Mouse (Mus musculus): ENCODE measurements around the gene Klhl29. TPM values are rescaled to one million over a fixed set of nuclear protein-coding genes. Genes with fewer than 3 reads are reported as not detected.
A peak's percentile ranks its signal among the peaks of the same experiment; 100 is the strongest.

Gene Klhl29
- total RNA-seq, 2 experiments from 2014 or later: 1.9 to 3.4 TPM

- peak; percentile 74 for DNase-seq (ENCODE audit: low spot score)
These were observed 71.6 kb downstream of the Klhl29 start for GRCm38 (mm10) chr12:5303912-5304311.

DNA sequence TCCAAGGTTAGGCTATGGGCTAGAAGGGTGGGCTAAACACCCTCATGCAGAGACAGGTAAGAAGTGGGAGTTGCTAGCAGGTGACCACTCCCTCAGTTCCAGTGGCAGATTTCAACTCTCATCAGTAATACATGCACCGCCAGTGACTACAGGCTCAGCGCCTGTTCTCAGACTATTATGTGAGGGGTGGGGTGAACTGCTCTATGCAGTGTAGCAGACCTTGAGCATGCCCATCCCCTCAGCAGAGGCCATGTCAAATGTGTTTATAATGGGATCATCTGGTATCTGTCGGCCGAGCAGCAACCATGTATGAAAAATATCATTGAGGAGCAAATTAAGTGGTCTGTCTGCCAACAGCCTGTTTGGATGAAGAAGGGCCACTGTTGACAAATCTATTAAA is 72.4 kb downstream of the Klhl29 start:
- no peak for DNase-seq (ENCODE audit: low spot score)

DNA sequence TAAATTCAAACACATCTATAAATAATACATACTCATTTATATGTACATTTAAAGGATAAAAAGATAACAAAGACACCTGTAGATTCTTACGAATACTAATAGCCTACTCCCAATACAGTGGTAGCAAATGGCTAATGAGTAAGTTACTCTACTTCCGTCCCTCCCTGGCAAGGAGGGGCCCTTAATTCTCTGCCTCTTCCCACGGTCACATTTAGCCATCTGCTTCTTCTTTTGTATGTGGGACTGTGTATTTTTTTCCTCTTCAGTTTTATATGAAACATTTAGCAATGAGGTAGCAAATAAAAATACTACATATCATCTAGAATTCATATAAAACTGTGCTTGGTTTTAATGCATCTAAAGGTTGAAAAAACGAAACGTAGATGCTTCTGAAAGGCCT is 73.6 kb downstream of the Klhl29 start:
- no peak for DNase-seq (ENCODE audit: low spot score)

DNA sequence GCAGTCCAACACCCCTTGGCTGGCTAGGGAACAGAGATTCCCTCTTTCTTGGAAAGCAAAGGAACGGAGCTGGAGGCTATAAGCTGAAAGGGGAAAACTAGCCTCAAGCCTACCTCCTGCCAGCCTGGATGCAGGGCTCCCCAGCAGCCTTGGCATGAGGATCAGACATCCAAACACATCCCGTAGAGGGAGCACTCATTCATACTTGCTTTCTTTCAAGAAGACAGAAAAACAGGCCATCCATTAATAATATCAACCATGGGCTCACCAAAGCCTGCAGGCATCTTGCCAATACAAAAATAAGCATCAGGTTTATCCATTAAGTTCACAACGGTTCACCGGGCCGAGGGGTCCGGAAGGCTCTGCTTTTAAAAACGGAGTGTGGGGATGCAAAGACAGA is 79.1 kb downstream of the Klhl29 start:
- DNase-seq (ENCODE audit: low spot score): no peak

DNA sequence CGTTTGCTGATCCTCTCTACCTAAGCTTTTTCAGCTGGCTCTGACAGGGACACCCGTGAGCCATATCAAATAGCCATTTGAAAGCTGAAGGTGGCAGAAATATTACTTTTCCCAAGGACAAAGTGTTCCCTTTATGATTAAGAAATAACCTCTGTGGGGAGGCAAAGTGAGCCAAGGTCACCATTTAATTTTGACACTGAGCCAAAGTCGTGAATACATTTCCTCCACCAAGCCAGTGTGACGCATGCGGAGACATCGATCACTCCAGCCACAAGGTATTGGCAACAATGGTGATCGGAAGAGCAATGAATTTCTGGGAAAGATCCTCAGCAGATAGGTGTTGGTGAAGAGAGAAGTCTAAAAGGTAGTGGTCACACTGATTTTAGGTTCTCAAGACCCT is 83.2 kb downstream of the Klhl29 start:
- no peak for DNase-seq (ENCODE audit: low spot score)

GRCm38 (mm10) chr12:5285579-5285978 is 89.9 kb downstream of the Klhl29 start:
- DNase-seq (ENCODE audit: low spot score): no peak

- DNase-seq (ENCODE audit: low spot score): no peak
These were observed 90.5 kb downstream of the Klhl29 start for GRCm38 (mm10) chr12:5284961-5285360.

DNA sequence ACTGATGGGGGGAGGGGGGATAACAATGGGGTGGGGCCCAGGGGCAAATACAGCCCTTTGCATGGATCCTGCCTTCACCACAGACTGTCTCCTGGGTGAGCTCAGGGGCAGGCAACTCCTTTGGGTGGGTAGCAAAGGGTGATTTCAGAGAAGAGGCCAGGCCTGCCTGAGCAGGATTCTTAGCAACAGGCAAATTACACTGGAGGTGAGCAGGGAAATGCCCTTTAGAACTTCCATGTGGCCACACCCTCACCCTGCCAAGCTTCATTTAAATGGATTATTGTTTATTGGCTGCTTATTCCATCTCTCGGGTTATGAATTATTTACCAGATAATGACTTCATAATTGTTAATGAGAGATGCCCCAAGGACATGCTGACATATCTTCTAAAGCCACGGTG is 91.8 kb downstream of the Klhl29 start:
- no peak for DNase-seq (ENCODE audit: low spot score)

DNA sequence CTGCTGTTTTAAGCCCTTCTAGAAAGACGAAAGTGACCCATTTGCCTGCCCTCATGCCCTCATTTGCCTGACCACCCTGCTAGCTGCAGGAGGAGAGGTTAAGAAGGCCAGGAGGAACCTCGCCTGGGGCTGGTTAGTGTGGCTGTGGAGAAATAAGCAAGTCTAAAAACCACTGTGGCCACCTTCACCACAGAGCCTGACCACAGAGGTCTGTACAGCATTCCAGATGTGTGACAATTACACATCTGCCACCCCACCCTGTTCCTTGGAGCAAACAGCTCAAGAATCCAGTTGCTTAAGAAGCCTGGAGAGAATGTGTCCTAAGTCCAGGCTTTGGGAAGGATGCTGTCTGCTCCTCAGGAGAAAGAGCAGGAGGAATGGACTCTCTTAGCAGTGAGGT is 92.9 kb downstream of the Klhl29 start:
- DNase-seq (ENCODE audit: low spot score): peak; percentile 32

GRCm38 (mm10) chr12:5279873-5280272 is 95.6 kb downstream of the Klhl29 start:
- DNase-seq (ENCODE audit: low spot score): no peak

- peak; percentile 38 for DNase-seq (ENCODE audit: low spot score)
These were observed 98.5 kb downstream of the Klhl29 start for GRCm38 (mm10) chr12:5277028-5277427.

DNA sequence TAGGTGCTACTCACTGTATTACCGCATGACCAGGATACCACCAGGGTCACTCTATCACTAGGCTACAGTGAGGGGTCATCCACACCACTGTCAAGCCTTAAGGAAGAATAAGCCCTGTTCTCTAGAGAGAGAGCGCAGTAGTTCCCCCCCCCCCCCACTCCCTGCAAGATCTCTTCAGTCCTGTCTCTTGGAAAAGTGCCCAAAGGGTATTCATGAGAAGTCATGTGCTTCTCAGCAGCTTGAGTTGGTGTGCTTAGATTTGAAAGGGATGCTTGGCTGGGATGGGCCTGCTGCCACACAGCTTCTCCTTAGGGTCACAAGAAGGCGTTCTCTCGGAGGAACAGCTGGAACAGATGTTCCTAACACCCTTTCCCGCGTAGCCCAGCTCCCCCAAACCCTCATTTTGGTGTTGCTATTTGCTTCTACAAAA is 100.0 kb downstream of the Klhl29 start:
- no peak for DNase-seq (ENCODE audit: low spot score)

GRCm38 (mm10) chr12:5274519-5274944 is 101.0 kb downstream of the Klhl29 start:
- no peak for DNase-seq (ENCODE audit: low spot score)

GRCm38 (mm10) chr12:5273316-5274047 is 102.0 kb downstream of the Klhl29 start:
- peak; percentile 78 for DNase-seq (ENCODE audit: low spot score)

GRCm38 (mm10) chr12:5270527-5270926 is 105.0 kb downstream of the Klhl29 start:
- DNase-seq (ENCODE audit: low spot score): no peak

DNA sequence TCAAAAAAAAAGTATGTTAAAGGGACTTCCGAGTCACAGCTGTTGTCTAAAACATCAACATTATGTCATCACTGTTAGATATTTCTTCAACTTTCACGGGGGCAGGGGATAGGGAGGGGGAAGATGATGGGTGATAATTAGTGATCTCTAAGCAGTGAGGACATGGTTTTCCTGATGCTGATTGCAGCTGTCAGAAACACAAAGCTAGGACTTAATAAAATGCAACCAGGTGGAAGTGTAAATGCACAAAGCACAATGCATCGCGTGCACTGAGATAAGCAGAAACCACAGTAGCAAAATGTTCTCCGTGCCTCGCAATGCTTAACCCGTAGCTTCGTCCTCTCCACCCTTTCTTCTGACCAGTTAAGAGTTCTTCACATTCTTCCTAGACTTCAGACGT is 105.5 kb downstream of the Klhl29 start:
- no peak for DNase-seq (ENCODE audit: low spot score)

DNA sequence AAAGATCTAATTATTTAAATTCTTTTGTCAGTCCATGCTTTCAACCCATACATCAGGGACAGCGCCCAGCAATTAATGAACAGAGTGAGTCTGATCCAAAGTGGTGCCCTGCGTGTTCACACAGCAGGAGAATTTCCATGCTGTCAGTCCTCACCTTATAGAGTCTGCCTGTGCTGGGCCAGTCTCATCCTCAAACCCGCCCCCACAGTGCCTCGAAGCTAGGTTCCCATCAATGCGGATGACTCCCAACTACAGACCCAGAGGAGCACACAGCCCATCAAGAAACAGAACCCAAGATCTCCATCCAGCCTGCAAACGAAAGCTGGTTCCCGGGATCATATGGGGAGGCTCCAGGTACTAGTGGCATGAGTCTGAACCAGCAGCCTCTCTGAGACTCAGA is 106.4 kb downstream of the Klhl29 start:
- no peak for DNase-seq (ENCODE audit: low spot score)

DNA sequence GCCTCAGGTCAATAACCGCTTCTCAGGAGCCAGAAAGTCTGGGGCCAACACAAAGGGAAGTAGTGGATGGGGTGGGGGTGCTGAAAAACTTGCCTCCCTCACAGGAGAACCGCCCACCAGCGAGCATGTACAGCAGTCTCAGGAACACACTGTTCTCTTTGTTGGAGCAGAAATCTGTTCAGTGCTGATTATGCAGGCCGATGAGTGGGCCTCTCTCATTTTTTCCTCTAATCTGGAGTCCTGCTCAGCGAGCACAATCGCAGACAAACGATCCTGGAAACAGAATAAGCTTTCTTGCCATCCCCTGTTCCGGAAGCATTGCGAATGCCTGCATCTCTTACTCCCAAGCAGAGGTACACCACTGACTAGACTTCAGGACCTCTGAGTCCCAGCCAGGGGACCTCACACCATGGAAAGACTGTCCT is 107.3 kb downstream of the Klhl29 start:
- peak; percentile 34 for DNase-seq (ENCODE audit: low spot score)

DNA sequence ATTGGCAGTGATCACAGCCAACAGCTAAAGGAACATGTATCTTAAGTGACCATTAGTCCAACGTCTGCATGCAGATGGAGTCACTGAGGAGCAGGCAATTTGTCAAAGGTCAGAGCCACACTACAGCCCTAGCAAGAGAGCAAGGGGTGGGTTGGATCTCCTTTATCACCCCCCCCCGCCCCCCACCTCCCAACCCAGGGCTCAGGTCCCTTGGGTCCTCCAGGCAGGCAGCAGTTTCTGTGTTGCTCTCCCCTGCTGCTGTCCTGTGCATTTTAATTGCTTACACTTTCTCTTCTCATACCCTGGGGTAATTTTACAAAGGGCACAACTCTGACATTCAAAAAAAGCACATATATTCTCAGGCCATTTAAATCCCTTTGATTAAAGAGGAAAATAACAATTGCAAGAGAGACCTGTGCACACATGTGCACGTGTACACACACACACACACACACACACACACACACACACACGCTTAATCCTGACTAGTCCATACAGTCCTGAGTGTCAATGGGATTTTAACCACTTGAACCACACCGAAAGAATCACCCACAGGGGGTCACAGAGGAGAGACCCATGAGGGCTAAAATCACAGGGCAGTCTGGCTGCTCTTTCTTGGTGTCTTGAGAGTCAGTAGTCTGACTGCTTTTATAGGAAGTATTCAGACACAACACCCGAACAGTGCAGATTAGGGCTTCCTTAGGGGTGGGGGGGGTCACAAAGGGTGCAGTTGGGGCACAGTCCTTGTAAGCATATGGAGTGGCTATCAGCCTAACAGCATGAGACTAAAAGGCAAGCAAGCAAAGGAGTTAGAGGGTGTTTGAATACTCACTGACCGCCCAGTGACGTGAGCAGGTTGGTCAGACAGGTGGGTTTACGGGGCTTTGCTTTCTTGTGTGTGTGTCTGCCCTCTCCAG is 108.0 kb downstream of the Klhl29 start:
- no peak for DNase-seq (ENCODE audit: low spot score)

GRCm38 (mm10) chr12:5266773-5267172 is 108.7 kb downstream of the Klhl29 start:
- no peak for DNase-seq (ENCODE audit: low spot score)

- no peak for DNase-seq (ENCODE audit: low spot score)
These were observed 114.0 kb downstream of the Klhl29 start for GRCm38 (mm10) chr12:5261476-5261875.

GRCm38 (mm10) chr12:5258779-5259178 is 116.7 kb downstream of the Klhl29 start:
- DNase-seq (ENCODE audit: low spot score): no peak

DNA sequence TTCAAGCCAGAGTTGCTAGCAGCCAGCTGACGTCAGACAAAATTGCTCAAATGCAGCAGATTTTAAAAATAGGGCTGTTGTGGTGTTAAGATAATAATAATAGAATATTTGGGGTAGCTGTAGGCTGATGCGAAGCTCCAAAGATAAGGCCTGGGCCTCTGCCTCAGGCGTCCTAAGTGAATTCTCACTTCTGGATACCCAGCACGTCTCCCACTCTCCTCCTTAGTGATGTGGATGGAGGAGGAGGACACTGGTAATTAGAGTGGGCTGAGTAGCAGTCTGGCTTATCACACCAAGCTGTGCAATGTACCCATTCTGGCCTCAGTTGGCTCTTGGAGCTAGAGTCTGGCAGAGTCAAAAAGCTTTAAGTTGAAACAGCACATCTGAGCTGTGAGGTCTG is 118.3 kb downstream of the Klhl29 start:
- no peak for DNase-seq (ENCODE audit: low spot score)
